Comparison of ENCODE assay signal across 8 mouse cellular contexts in the genomic region with DNA sequence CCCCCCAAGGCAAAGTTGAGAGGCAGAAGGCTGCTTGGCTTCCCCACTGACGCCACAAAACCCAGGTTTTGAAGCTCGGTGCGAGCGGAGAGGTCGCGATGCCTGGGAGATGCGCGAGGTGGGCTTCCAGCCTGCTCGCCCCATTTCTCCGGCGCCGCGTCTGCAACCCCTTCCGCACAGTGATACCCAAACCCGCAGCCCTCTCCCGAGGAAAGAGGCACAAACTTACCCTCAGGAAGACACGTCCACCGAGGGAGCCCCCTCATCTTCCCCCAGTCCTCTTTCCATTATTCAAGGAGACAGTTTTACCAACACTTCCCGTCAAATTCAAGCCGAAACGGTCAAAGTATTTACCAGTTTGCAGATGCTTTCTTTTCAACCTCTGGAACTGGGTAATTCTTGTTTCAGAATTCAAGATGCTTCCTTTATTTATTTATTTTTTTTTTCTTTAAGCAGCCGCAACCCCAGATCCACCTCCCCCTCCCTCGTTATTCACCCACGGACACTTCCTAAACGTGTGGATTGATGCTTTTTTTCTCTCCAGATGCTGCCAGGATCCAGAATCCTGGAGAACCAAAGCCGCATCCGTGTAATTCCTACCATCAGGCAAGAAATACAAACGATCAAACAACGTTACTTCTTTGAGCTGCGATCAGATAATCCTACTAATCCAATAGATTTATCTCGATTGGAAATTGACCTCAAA.
A peak's percentile ranks its signal among the peaks of the same experiment; 100 is the strongest.
DNase-seq lines count a peak whose midpoint lies in the region; ATAC-seq lines count a peak whose summit lies in the region.

No protein-coding gene starts in this region.

- H3K9ac ChIP-seq in neural tube, embryonic 14.5 days (replicated peaks; ENCODE audit: low read depth, low read length), result peak overlapping the region; percentile 69

- no peaks in the 10 kb centered on the region for H3K9me3 ChIP-seq in neural tube, embryonic 14.5 days (ENCODE audit: control insufficient read depth, low read length)

- no peaks in the 10 kb centered on the region for H3K36me3 ChIP-seq in neural tube, embryonic 14.5 days (ENCODE audit: control insufficient read depth, insufficient read depth, low read length)

- H3K4me2 ChIP-seq in neural tube, embryonic 14.5 days (ENCODE audit: low read depth, low read length), result peak overlapping the region; percentile 46

- 0 out of 2 replicates have a peak, but pooled peaks cover 3% of the 10 kb centered on the region for H3K4me1 ChIP-seq in neural tube, embryonic 14.5 days (ENCODE audit: control insufficient read depth, insufficient read depth, low read length)

- peak; percentile 20 for DNase-seq in ovary, postnatal 10 days (ENCODE audit: low spot score)
- DNase-seq in ovary, adult 18-20 months (ENCODE audit: low spot score), result no peak
- DNase-seq in embryo, embryonic 11 days, result peak; percentile 62
- DNase-seq in heart, postnatal 4 days, result peak; percentile 5
- peak; percentile 57 to 63 for DNase-seq in left cerebral cortex, postnatal 36 days (ENCODE audit: low spot score in 2 of 2)
- DNase-seq in T-cell, adult 2 months (ENCODE audit: low spot score), result no peak

- no peaks in the 10 kb centered on the region for H3K27me3 ChIP-seq in neural tube, embryonic 14.5 days (ENCODE audit: control insufficient read depth, insufficient read depth, low read length)

- under 1% methylated on average over 31 of the region's 31 CpGs for WGBS in neural tube, embryonic 14.5 days

- H3K4me3 ChIP-seq in neural tube, embryonic 14.5 days (ENCODE audit: low read depth, low read length), result peak overlapping the region; percentile 42

- ATAC-seq in neural tube, embryonic 14.5 days (ENCODE audit: low read depth), result peak; percentile 74
- ATAC-seq in granulocyte monocyte progenitor cell, adult 5-6 weeks (replicated peaks; ENCODE audit: poor library complexity, severe bottlenecking), result no peak; the same call in 1 of the 2 replicates

- H3K27ac ChIP-seq in neural tube, embryonic 14.5 days (ENCODE audit: low read depth, low read length), result peak overlapping the region; percentile 57; the same call in 1 of the 2 replicates

- intact Hi-C loops in left cerebral cortex, postnatal 36 days (cut with DNase I), result loop anchor here (2.0 to 5.0 kb wide), 4 partner anchors 58 to 500 kb away; partner anchors contain the start of gene Nlgn1

Comparison
In these comparisons a context has a peak if more than half of its experiments do, and no peak if none do; other contexts are left out.
1. DNase-seq: peak in ovary, postnatal 10 days (single experiment), embryo, embryonic 11 days (single experiment), heart, postnatal 4 days (single experiment) and left cerebral cortex, postnatal 36 days (2 of 2); none in ovary, adult 18-20 months (single experiment) and T-cell, adult 2 months (single experiment).